Mouse (Mus musculus) stomach, postnatal 0 days (tissue): Measurements from ENCODE around the gene Dda1.

Experiments used
- CTCF ChIP-seq: IDR thresholded peaks from 2 replicates; pipeline ENCODE4 v1.5.1; 2016; ENCODE audit warnings: antibody characterized with exemption, low read depth, mild to moderate bottlenecking, moderate library complexity
- EP300 ChIP-seq: optimal IDR thresholded peaks from 2 replicates; pipeline ENCODE3; 2016; ENCODE audit warnings: antibody characterized with exemption

- no peak for TF ChIP-seq CTCF
- no peak for TF ChIP-seq EP300
These were observed 26.8 kb downstream of the Dda1 start for GRCm38 (mm10) chr8:71495811-71496210.
